Mouse (Mus musculus) mesoderm, embryonic 11.5 days (tissue): ENCODE results near the gene Cldn7.
"Not testable (repeated sequence)": the region's sequence is repeated elsewhere in the genome, so short reads cannot be mapped to it uniquely, and the experiment has no call there.

Experiments
- DNase-seq: peaks from one replicate; pipeline ENCODE4 v3.0.0-alpha.2; 2012; ENCODE audit warnings: low read depth, low spot score

Gene Cldn7

DNA sequence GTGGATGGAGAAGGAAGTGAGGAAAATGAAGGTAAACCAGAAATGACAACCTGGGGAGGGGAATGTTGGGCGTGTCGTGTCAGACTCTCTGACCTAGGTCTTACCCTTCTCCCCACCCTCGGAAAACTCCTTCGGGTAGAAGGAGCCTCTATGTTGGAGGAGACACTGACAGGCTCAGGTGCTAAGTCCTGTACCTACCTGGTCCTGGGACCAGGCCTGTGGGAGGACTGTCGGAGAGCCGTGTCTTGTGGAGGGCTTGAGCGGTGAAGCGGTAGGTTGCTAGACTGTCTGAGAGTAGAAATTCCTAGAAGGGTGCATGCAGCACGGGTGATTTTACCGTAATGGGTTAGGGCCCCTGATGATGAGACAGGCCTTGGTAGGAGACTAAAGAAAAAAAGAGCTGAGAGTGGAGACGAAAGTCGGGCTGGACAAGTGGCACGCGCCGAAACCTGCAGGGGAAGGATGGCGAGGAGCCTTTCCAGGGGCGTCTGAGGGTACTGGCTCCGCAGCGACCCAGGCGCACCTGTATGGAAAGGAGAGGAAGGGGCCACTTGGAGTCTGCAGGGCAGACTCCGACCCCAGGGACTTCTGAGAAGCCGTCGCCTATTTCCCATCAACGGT is at the start of gene Cldn7:
Gene Cldn7, plus strand, starts transcription at position 130 of the 621 bp plus-strand sequence.
- no peak for DNase-seq

DNA sequence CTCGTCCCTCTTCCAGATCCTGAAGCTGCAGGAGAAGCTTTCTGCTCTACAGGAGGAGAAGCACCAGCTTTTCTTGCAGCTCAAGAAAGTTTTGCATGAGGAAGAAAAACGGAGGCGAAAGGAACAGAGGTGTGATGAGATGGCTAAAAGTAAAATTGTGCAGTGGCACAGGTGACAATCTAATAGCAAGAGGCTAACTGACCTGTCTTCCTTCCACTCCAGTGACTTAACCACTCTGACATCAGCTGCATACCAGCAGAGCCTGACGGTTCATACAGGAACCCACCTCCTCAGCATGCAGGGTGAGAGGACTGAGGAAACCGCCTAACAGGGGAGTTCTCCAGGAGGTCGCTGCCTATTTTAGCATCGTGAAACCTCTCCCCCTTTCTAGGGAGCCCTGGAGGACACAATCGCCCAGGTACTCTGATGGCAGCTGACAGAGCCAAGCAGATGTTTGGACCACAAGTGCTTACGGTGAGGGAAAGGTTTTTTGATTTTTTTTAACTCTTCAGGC is 49.6 kb upstream of the Cldn7 start:
- no peak for DNase-seq

GRCm38 (mm10) chr11:69915667-69916627 is 48.6 kb upstream of the Cldn7 start:
- no peak for DNase-seq

- DNase-seq = not testable (repeated sequence)
Observed at GRCm38 (mm10) chr11:69916652-69917378, 47.8 kb upstream of the Cldn7 start.

GRCm38 (mm10) chr11:69917379-69917948 is 47.1 kb upstream of the Cldn7 start:
- no peak for DNase-seq

GRCm38 (mm10) chr11:69918118-69918517 is 46.5 kb upstream of the Cldn7 start:
- DNase-seq = no peak

GRCm38 (mm10) chr11:69919053-69919452 is 45.5 kb upstream of the Cldn7 start:
- DNase-seq = no peak

DNA sequence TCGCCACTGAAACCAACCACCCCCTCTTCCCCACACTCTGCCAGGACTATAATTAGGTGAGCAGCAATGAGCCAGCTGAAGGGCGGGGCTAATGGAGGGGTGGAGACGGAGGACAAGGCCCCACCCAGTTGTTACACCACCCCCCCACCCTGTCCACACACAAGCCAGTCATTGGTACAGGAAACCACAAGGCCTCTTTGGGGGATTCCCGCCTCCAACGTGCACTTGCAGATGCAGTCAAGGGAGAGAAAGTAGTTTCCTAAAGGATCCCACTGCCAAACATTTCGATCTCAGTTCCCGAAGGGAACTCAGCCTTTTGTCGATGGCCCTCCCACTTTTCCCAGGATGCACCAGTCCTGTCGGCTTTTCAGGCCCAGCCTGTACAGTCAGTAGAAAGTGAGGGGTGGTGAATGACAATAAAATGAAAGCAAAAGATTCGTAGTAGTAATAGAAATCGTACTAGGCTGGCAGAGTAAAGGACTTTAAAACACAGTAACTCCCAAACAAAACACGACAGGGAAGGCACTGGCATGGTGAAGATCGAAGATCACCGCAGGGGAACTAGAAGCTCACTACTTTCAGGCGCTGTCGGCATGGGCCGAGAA is 44.8 kb upstream of the Cldn7 start:
- peak; percentile 61 for DNase-seq

GRCm38 (mm10) chr11:69920266-69921031 is 44.1 kb upstream of the Cldn7 start:
- DNase-seq = peak; percentile 62

DNA sequence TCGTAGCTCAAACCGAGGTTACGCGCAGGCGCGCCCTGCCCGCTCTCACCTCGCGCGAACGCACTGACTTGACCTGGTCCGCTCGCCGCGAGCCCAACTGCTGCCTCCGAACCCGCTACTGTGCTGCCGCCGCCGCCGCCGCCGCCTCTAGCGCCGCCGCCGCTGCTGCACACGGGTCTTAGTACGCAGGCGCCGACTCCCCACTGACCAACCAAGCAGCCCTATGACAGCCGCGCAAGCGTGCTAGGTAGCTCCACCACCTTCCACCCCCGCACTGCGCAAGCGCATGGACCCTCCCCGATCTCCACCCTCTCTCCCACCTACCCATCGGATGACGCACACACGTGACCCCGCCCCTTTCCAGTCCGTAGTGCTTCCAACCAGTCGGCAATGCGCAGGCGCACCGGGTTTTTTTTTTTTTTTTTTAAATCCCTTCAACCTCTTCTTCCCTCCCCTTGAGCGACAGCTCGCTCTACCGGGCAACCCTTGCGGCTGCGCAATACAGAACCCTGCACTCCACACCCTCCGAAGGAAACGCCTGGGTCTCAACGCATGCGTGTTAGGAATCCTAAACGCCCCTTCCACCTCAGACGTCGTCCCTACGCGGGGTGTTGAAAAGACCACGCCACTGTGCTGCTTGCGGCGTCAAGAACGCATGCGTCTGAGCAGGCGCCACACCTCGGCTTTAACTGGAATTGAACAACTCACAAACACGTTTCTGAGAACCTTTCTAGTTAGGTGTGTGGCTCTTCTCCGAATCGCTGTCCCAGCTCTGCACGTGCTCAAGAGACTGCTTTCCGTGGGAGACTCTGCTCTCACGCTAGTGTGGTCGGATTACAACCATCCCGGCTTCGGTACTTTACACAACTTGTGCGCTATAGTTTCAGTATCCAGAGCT is 43.2 kb upstream of the Cldn7 start, which contains the start of gene Eif5a:
Gene Eif5a, minus strand, starts transcription at position 845 of the 898 bp plus-strand sequence.
- peak; percentile 100 for DNase-seq

DNA sequence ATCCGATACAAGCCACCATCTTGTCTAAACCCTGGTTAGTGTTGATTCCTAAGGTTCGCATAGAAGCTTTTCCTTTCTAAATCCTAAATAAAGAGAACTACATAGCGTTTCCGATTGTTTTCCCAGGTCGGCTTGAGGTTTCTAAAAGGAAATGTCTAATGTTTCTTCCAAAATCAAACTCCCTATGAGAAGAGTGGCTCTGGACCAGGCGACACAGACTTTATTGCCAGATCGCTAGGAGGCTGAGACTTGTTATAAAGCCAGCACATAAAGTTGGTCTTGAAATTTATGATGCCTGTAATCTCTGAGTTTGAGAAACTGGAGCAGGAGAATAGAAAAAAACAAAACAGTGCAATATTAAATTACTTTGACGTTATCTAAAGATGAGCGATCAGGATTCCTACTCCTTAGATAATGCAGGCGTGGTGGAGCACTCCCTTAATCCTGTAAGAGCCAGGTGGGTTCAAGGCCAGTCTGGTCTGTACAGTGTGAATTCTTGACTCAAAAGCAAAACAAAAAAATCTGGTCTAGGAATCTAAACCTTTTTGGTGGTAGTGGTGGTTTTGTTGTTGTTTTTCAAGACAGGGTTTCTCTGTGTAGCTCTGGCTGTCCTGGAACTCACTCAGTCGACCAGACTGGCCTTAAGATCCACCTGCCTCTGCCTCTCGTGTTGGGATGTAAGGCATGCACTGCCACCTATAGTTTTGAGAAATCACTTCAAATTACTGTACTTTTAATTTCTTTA is 42.4 kb upstream of the Cldn7 start:
- no peak for DNase-seq

- DNase-seq = no peak
Observed at GRCm38 (mm10) chr11:69922796-69923195, 41.8 kb upstream of the Cldn7 start.

DNA sequence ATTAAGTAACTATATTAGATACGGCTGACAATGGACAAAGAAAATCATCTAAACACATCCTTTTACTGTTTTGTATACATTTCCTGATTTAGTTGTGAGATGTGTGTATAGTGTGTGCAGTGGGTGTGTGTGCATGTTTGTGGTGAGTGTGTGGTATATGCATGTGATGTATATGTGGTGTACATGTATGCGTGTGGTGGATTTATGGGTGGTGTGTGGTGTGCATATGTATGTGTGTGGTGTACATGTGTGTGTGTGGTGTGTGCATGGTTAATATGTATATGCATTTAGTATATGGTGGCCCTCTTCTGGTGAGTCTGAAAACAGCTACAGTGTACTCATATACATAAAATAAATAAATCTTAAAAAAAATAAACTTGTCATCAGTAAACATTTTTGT is 37.1 kb upstream of the Cldn7 start:
- no peak for DNase-seq

GRCm38 (mm10) chr11:69929712-69930111 is 34.9 kb upstream of the Cldn7 start:
- DNase-seq = no peak

- DNase-seq = not testable (repeated sequence)
Observed at GRCm38 (mm10) chr11:69930176-69930575, 34.4 kb upstream of the Cldn7 start.

- DNase-seq = no peak
Observed at GRCm38 (mm10) chr11:69930967-69931537, 33.5 kb upstream of the Cldn7 start.

GRCm38 (mm10) chr11:69931769-69932168 is 32.8 kb upstream of the Cldn7 start:
- DNase-seq = no peak

GRCm38 (mm10) chr11:69932254-69932653 is 32.3 kb upstream of the Cldn7 start:
- no peak for DNase-seq
